Mouse (Mus musculus) intestine, postnatal 0 days (tissue): ENCODE measurements around the gene Anp32e. TPM values are rescaled to one million over a fixed set of nuclear protein-coding genes. Genes with fewer than 3 reads are reported as not detected.
"Not testable (repeated sequence)": the region's sequence is repeated elsewhere in the genome, so short reads cannot be mapped to it uniquely, and the experiment has no call there.

ENCODE experiments used
- ATAC-seq: fragments of 200-750 bp; cut with Nextera tagmentation; 2 replicates; pipeline ENCODE4 v1.8.0; 2017; ENCODE audit warnings: mild to moderate bottlenecking, moderate TSS enrichment, moderate library complexity
- H3K27ac ChIP-seq: fragments of 300-500 bp; sonication (generic); 2 replicates; pipeline ENCODE4 v1.5.1; 2014; ENCODE audit warnings: mild to moderate bottlenecking, low read depth, low read length, moderate library complexity
- H3K27me3 ChIP-seq: fragments of 300-500 bp; sonication (generic); replicated peaks from 2 replicates; pipeline ENCODE4 v1.6.1; 2014; ENCODE audit warnings: low read length, mixed read lengths; ENCODE audit not compliant: control insufficient read depth, insufficient read depth
- H3K36me3 ChIP-seq: fragments of 300-500 bp; sonication (generic); 2 replicates; pipeline ENCODE4 v1.6.1; 2014; ENCODE audit warnings: mild to moderate bottlenecking, moderate library complexity; ENCODE audit not compliant: control insufficient read depth, insufficient read depth
- H3K4me1 ChIP-seq: fragments of 300-500 bp; sonication (generic); replicated peaks from 2 replicates; pipeline ENCODE4 v1.6.1; 2014; ENCODE audit warnings: antibody characterized with exemption, low read length, mixed read lengths; ENCODE audit not compliant: control insufficient read depth, insufficient read depth
- H3K4me2 ChIP-seq: fragments of 300-500 bp; sonication (generic); replicated peaks from 2 replicates; pipeline ENCODE4 v1.6.1; 2014; ENCODE audit warnings: low read depth, mild to moderate bottlenecking, moderate library complexity
- H3K4me3 ChIP-seq: fragments of 300-500 bp; sonication (generic); 2 replicates; pipeline ENCODE4 v1.5.1; 2014; ENCODE audit warnings: low read depth, low read length
- H3K9ac ChIP-seq: fragments of 300-500 bp; sonication (generic); 2 replicates; pipeline ENCODE4 v1.6.1; 2014; ENCODE audit warnings: mild to moderate bottlenecking, low read depth, low read length
- H3K9me3 ChIP-seq: fragments of 300-500 bp; sonication (generic); 2 replicates; pipeline ENCODE4 v1.6.1; 2016; ENCODE audit warnings: mixed run types; ENCODE audit not compliant: control insufficient read depth
- CTCF ChIP-seq: sonication (generic); IDR thresholded peaks from 2 replicates; pipeline ENCODE4 v1.5.1; 2016; ENCODE audit warnings: low read depth, mild to moderate bottlenecking, control low read depth, antibody characterized with exemption, moderate library complexity
- WGBS: fragments of 180-500 bp; shearing (Covaris S2); extraction: QIAGEN DNeasy Blood & Tissue Kit; methylation state at CpG from one replicate; pipeline ENCODE4 v1.1.7; 2014; 5-methylcytosine and 5-hydroxymethylcytosine counted together
- polyA plus RNA-seq: library from polyadenylated mRNA; unstranded; fragments of >200 nt; fragmentation: Nextera tagmentation; extraction: Ambion mirVana; gene quantifications from 2 replicates; pipeline ENCODE4 v1.2.1, GENCODE M21; 2015

Anp32e gene
- polyA plus RNA-seq, 1 experiment from 2014 or later = 71.7 TPM

GRCm38 (mm10) chr3:95965518-95966451 lies 36.7 kb downstream of the Anp32e start:
- no peaks in the 10 kb centered on the region for H3K4me1 ChIP-seq
- no peak for ATAC-seq
- TF ChIP-seq CTCF = peak; percentile 66
- 0 out of 2 replicates have a peak overlapping the region, but pooled peaks have one; percentile 25 for H3K4me2 ChIP-seq
- 4% methylated on average over 7 of the region's 7 CpGs for WGBS
- no peak overlapping the region for H3K27ac ChIP-seq
- H3K9ac ChIP-seq = no peak overlapping the region
- H3K36me3 ChIP-seq = no peaks in the 10 kb centered on the region
- no peak overlapping the region for H3K4me3 ChIP-seq
- H3K27me3 ChIP-seq = no peaks in the 10 kb centered on the region; the same call in 1 of the 2 replicates
- no peaks in the 10 kb centered on the region for H3K9me3 ChIP-seq

GRCm38 (mm10) chr3:95969277-95969676 lies 40.2 kb downstream of the Anp32e start:
- Histone ChIP-seq H3K9me3 (no peaks in the 10 kb centered on the region), H3K36me3 (no peaks in the 10 kb centered on the region), H3K9ac (no peak overlapping the region), H3K4me1 (no peaks in the 10 kb centered on the region), H3K4me3 (no peak overlapping the region), H3K4me2 (no peak overlapping the region), H3K27ac (no peak overlapping the region), H3K27me3 (peaks cover 8% of the 10 kb centered on the region)
- TF ChIP-seq CTCF = no peak
- ATAC-seq = no peak
- 74% methylated on average over 1 of the region's 1 CpGs for WGBS

GRCm38 (mm10) chr3:95970661-95971060 lies 41.6 kb downstream of the Anp32e start:
- H3K4me3 ChIP-seq, H3K4me2 ChIP-seq: not testable (repeated sequence)
- WGBS = 68% methylated on average over 6 of the region's 7 CpGs

GRCm38 (mm10) chr3:95972251-95972872 lies 43.3 kb downstream of the Anp32e start:
- TF ChIP-seq CTCF = no peak
- no peak overlapping the region for H3K9ac ChIP-seq
- H3K27me3 ChIP-seq = peaks cover 8% of the 10 kb centered on the region
- no peak overlapping the region for H3K27ac ChIP-seq
- no peaks in the 10 kb centered on the region for H3K36me3 ChIP-seq
- no peak for ATAC-seq
- H3K4me2 ChIP-seq = peak overlapping the region; percentile 53
- H3K4me3 ChIP-seq = peak overlapping the region; percentile 13
- WGBS = 78% methylated on average over 12 of the region's 12 CpGs
- H3K4me1 ChIP-seq = no peaks in the 10 kb centered on the region
- no peaks in the 10 kb centered on the region for H3K9me3 ChIP-seq

More at GRCm38 (mm10) chr3:95970661-95971060, 41.6 kb downstream of the Anp32e start:
- ATAC-seq, H3K27ac ChIP-seq, H3K27me3 ChIP-seq, H3K9ac ChIP-seq, H3K36me3 ChIP-seq, H3K4me1 ChIP-seq, H3K9me3 ChIP-seq: not testable (repeated sequence)

GRCm38 (mm10) chr3:95972873-95973634 lies 44.0 kb downstream of the Anp32e start:
- no peak for TF ChIP-seq CTCF
- no peak for ATAC-seq
- Histone ChIP-seq H3K9ac (no peak overlapping the region), H3K4me3 (peak overlapping the region; percentile 13), H3K36me3 (no peaks in the 10 kb centered on the region), H3K4me2 (peak overlapping the region; percentile 53), H3K9me3 (no peaks in the 10 kb centered on the region), H3K27me3 (peaks cover 8% of the 10 kb centered on the region), H3K27ac (no peak overlapping the region), H3K4me1 (no peaks in the 10 kb centered on the region)
- WGBS = 8% methylated on average over 34 of the region's 34 CpGs

DNA sequence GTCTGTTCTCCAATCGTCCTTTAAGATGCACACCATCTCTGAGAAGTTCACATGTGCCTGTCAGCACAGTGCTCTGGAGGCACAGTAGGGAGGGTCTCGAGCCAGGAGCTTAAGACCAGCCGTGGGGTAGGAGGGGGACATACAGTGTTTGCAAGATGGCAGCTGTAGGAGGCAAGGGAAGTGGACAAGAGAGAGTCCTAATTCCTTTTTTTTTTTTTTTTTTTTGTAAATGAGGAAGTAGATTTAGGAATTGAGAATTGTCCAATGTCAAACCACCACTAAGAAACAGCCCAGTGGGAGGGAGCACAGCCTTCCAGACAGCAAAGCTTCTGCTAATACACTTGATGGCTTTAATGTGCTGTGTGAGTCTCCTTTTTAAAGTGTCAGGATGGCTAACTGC lies 48.0 kb downstream of the Anp32e start:
- H3K27me3 ChIP-seq = peaks cover 8% of the 10 kb centered on the region
- no peak overlapping the region for H3K4me2 ChIP-seq
- 53% methylated on average over 3 of the region's 3 CpGs for WGBS
- no peaks in the 10 kb centered on the region for H3K36me3 ChIP-seq
- H3K4me3 ChIP-seq = no peak overlapping the region
- no peak overlapping the region for H3K9ac ChIP-seq
- TF ChIP-seq CTCF = no peak
- no peak for ATAC-seq
- H3K9me3 ChIP-seq = no peaks in the 10 kb centered on the region
- no peaks in the 10 kb centered on the region for H3K4me1 ChIP-seq
- H3K27ac ChIP-seq = no peak overlapping the region

GRCm38 (mm10) chr3:95977587-95977986 lies 48.5 kb downstream of the Anp32e start:
- not testable (repeated sequence) for ATAC-seq, H3K36me3 ChIP-seq, H3K4me2 ChIP-seq, H3K27me3 ChIP-seq, H3K27ac ChIP-seq, H3K9ac ChIP-seq, H3K4me3 ChIP-seq, H3K9me3 ChIP-seq, H3K4me1 ChIP-seq
- whole genome bisulfite sequencing = 90% methylated on average over 7 of the region's 7 CpGs
